Mouse (Mus musculus) Patski (cell line): ENCODE measurements around the gene Olfr1393. TPM values are rescaled to one million over a fixed set of nuclear protein-coding genes. Genes with fewer than 3 reads are reported as not detected.
"Not testable (repeated sequence)": the region's sequence is repeated elsewhere in the genome, so short reads cannot be mapped to it uniquely, and the experiment has no call there.

Experiments used
- ATAC-seq: fragments of 100-300 bp; one replicate; pipeline ENCODE4 v1.8.0; 2021
- CTCF ChIA-PET: fragments of 350-600 bp; sonication (Branson Sonifier 250); formaldehyde crosslinking; loops from one replicate; lab custom pipeline; 2022; ENCODE audit warnings: inconsistent platforms; lab: Charles Lee
- POLR2A ChIA-PET: fragments of 350-600 bp; sonication (Branson Sonifier 250); formaldehyde crosslinking; loops from one replicate; lab custom pipeline; 2022; ENCODE audit warnings: antibody characterized with exemption, inconsistent platforms; lab: Charles Lee
- DNase-seq: peaks from one replicate; pipeline ENCODE4 v3.0.0-alpha.2; 2011; ENCODE audit warnings: low read depth, low spot score
- H3K27me3 ChIP-seq: fragments of 371-371 bp; one replicate; pipeline ENCODE4 v1.5.1; 2021
- CTCF ChIP-seq: fragments of 100-300 bp; IDR thresholded peaks from one replicate; pipeline ENCODE4 v1.5.1; 2021
- in situ Hi-C: fragments of 300-500 bp; cut with MboI; formaldehyde crosslinking; loops from 3 replicates; pipeline ENCODE4 v1.11.1; 2018; ENCODE audit warnings: low pct_unique_long_range_greater_than_20kb, mixed read lengths
- polyA plus RNA-seq: library from polyadenylated mRNA; unstranded; gene quantifications from one replicate; pipeline ENCODE4 v1.2.3, GENCODE M21; 2021

Olfr1393 gene
- polyA plus RNA-seq, 1 experiment from 2014 or later = 0.04 TPM

- no peaks in the 10 kb centered on the region for H3K27me3 ChIP-seq
- CTCF ChIA-PET = no interaction called here
- POLR2A ChIA-PET = interaction anchor here (0.6 kb wide), 1 partner anchor 102 kb away, joined by 3 read pairs; no protein-coding TSS in a partner anchor
- DNase-seq (no peak), ATAC-seq (no peak)
- in situ Hi-C loops = loop anchor here (5.0 kb wide), 1 partner anchor 167 kb away; no protein-coding TSS in a partner anchor
- TF ChIP-seq CTCF = no peak
These were observed 4.1 kb upstream of the Olfr1393 start for GRCm38 (mm10) chr11:49273834-49274519.

- H3K27me3 ChIP-seq, DNase-seq, ATAC-seq, POLR2A ChIA-PET: not testable (repeated sequence)
- in situ Hi-C loops = loop anchor here (5.0 kb wide), 1 partner anchor 122 kb away; no protein-coding TSS in a partner anchor
- CTCF ChIA-PET = interaction anchor here (1.1 kb wide), 1 partner anchor 38 kb away, joined by 3 read pairs; no protein-coding TSS in a partner anchor
These were observed 6.9 kb downstream of the Olfr1393 start, which contains the start of gene Olfr1392 for GRCm38 (mm10) chr11:49284982-49285381. Gene Olfr1392 (plus strand): TSS chr11:49285282.

- in situ Hi-C loops = loop anchor here (5.0 kb wide), 1 partner anchor 120 kb away; no protein-coding TSS in a partner anchor
- no peak for ATAC-seq
- CTCF ChIA-PET = no interaction called here
- TF ChIP-seq CTCF = no peak
- POLR2A ChIA-PET = no interaction called here
- peaks cover 8% of the 10 kb centered on the region for H3K27me3 ChIP-seq
- no peak for DNase-seq
These were observed 9.1 kb downstream of the Olfr1393 start for GRCm38 (mm10) chr11:49287251-49287650.

- ChIA-PET CTCF (interaction anchor here (1.1 kb wide), 1 partner anchor 9 kb away, joined by 3 read pairs; no protein-coding TSS in a partner anchor), POLR2A (no interaction called here)
- DNase-seq = no peak
- peaks cover 8% of the 10 kb centered on the region for H3K27me3 ChIP-seq
- in situ Hi-C loops = no loop called here
- TF ChIP-seq CTCF = no peak
- no peak for ATAC-seq
These were observed 14.7 kb downstream of the Olfr1393 start for GRCm38 (mm10) chr11:49292777-49293176.

GRCm38 (mm10) chr11:49304441-49304840 lies 26.3 kb downstream of the Olfr1393 start, which contains the start of gene Olfr10:
Gene Olfr10 (plus strand): TSS chr11:49304741.
- ATAC-seq (no peak), DNase-seq (no peak)
- POLR2A ChIA-PET = no interaction called here
- CTCF ChIA-PET = no interaction called here
- no peak for TF ChIP-seq CTCF
- H3K27me3 ChIP-seq = no peaks in the 10 kb centered on the region
- in situ Hi-C loops = no loop called here

- DNase-seq, POLR2A ChIA-PET, CTCF ChIA-PET, in situ Hi-C loops, H3K27me3 ChIP-seq, ATAC-seq: not testable (repeated sequence)
These were observed 30.4 kb downstream of the Olfr1393 start for GRCm38 (mm10) chr11:49308547-49308946.

GRCm38 (mm10) chr11:49322442-49322841 lies 44.3 kb downstream of the Olfr1393 start, which contains the start of gene Olfr1391:
Gene Olfr1391 (plus strand): TSS chr11:49322742.
- POLR2A ChIA-PET = no interaction called here
- DNase-seq = no peak
- no peaks in the 10 kb centered on the region for H3K27me3 ChIP-seq
- in situ Hi-C loops = no loop called here
- CTCF ChIA-PET = no interaction called here
- ATAC-seq = no peak
- no peak for TF ChIP-seq CTCF

- no peak for TF ChIP-seq CTCF
These were observed 48.6 kb downstream of the Olfr1393 start for GRCm38 (mm10) chr11:49326726-49327125.

GRCm38 (mm10) chr11:49329686-49330085 lies 51.6 kb downstream of the Olfr1393 start:
- POLR2A ChIA-PET = no interaction called here
- no peak for TF ChIP-seq CTCF
- no peak for DNase-seq
- CTCF ChIA-PET = no interaction called here
- no peak for ATAC-seq
- no peaks in the 10 kb centered on the region for H3K27me3 ChIP-seq
- in situ Hi-C loops = no loop called here

More at GRCm38 (mm10) chr11:49326726-49327125, 48.6 kb downstream of the Olfr1393 start:
- no peak for ATAC-seq
- POLR2A ChIA-PET = interaction anchor here (0.5 kb wide), 1 partner anchor 794 kb away, joined by 3 read pairs; no protein-coding TSS in a partner anchor
- in situ Hi-C loops = no loop called here
- CTCF ChIA-PET = interaction anchor here (1.2 kb wide), 1 partner anchor 12 kb away, joined by 3 read pairs; no protein-coding TSS in a partner anchor
- no peaks in the 10 kb centered on the region for H3K27me3 ChIP-seq
- DNase-seq = no peak

Other genes starting within 250 kb of the Olfr1393 start
- gene 9930111J21Rik2, start 227.1 kb upstream of the Olfr1393 start, polyA plus RNA-seq = 0.86 TPM
- 0.18 TPM for gene Tgtp2, start 214.1 kb upstream of the Olfr1393 start, polyA plus RNA-seq
- gene Ifi47, start 201.7 kb upstream of the Olfr1393 start, polyA plus RNA-seq = 0.81 TPM
- gene Olfr1396, start 163.4 kb upstream of the Olfr1393 start, polyA plus RNA-seq = not detected
- not detected for gene Olfr1395, start 136.0 kb upstream of the Olfr1393 start, polyA plus RNA-seq
- not detected for gene Olfr1394, start 123.9 kb upstream of the Olfr1393 start, polyA plus RNA-seq
- not detected for gene Btnl9, start 91.1 kb upstream of the Olfr1393 start, polyA plus RNA-seq
- gene Zfp62, start 75.0 kb upstream of the Olfr1393 start, polyA plus RNA-seq = 31.9 TPM
- gene Mgat1, start 34.1 kb upstream of the Olfr1393 start, polyA plus RNA-seq = 81.9 TPM
- 0.14 TPM for gene Olfr1392, start 7.0 kb downstream of the Olfr1393 start, polyA plus RNA-seq
- 0.08 TPM for gene Olfr10, start 26.4 kb downstream of the Olfr1393 start, polyA plus RNA-seq
- not detected for gene Olfr1391, start 44.4 kb downstream of the Olfr1393 start, polyA plus RNA-seq
- gene Olfr1390, start 56.9 kb downstream of the Olfr1393 start, polyA plus RNA-seq = not detected
- not detected for gene Olfr1389, start 144.8 kb downstream of the Olfr1393 start, polyA plus RNA-seq
- gene Olfr1388, start 158.3 kb downstream of the Olfr1393 start, polyA plus RNA-seq = not detected
- gene Olfr1387, start 177.0 kb downstream of the Olfr1393 start, polyA plus RNA-seq = not detected
- not detected for gene Olfr1386, start 186.7 kb downstream of the Olfr1393 start, polyA plus RNA-seq
- gene Olfr1385, start 210.8 kb downstream of the Olfr1393 start, polyA plus RNA-seq = not detected
- 0.26 TPM for gene Olfr1384, start 228.4 kb downstream of the Olfr1393 start, polyA plus RNA-seq
- 0.45 TPM for gene Olfr1383, start 241.3 kb downstream of the Olfr1393 start, polyA plus RNA-seq
- not detected for gene Olfr1382, start 249.9 kb downstream of the Olfr1393 start, polyA plus RNA-seq